Mouse (Mus musculus): ENCODE data around the gene Gpm6a.

- TF ChIP-seq POLR2A (IDR thresholded peaks at IDR 0.05; ENCODE audit: low read depth, low read length) (no peak), CTCF (conservative IDR thresholded peaks at IDR 0.05; ENCODE audit: insufficient read depth, insufficient read length, low read depth, low read length) (no peak)
These were observed 80.8 kb downstream of the Gpm6a start for GRCm38 (mm10) chr8:55035416-55035815.
